Mouse (Mus musculus) lung, postnatal 0 days (tissue): ENCODE data around the gene Lin54. TPM values are rescaled to one million over a fixed set of nuclear protein-coding genes. Genes with fewer than 3 reads are reported as not detected.

Experiments used
- ATAC-seq: fragments of 200-750 bp; cut with Nextera tagmentation; 2 replicates; pipeline ENCODE4 v1.8.0; 2017; ENCODE audit warnings: moderate library complexity
- DNase-seq: peaks from one replicate; pipeline ENCODE4 v3.0.0-alpha.2; 2016; ENCODE audit warnings: low spot score
- H3K27ac ChIP-seq: fragments of 300-500 bp; sonication (generic); 2 replicates; pipeline ENCODE4 v1.5.1; 2014; ENCODE audit warnings: antibody characterized with exemption, mild to moderate bottlenecking, low read length, mixed read lengths
- H3K27me3 ChIP-seq: fragments of 300-500 bp; sonication (generic); replicated peaks from 2 replicates; pipeline ENCODE4 v1.6.1; 2014; ENCODE audit warnings: low read length, mixed read lengths; ENCODE audit not compliant: insufficient read depth
- H3K36me3 ChIP-seq: fragments of 300-500 bp; sonication (generic); 2 replicates; pipeline ENCODE4 v1.6.1; 2014; ENCODE audit warnings: low read length, mixed read lengths; ENCODE audit not compliant: insufficient read depth
- H3K4me1 ChIP-seq: fragments of 300-500 bp; sonication (generic); 2 replicates; pipeline ENCODE4 v1.6.1; 2014; ENCODE audit warnings: antibody characterized with exemption, low read depth, low read length, mixed read lengths; ENCODE audit not compliant: insufficient read depth
- H3K4me2 ChIP-seq: fragments of 300-500 bp; sonication (generic); replicated peaks from 2 replicates; pipeline ENCODE4 v1.6.1; 2014; ENCODE audit warnings: low read depth, mild to moderate bottlenecking, low read length, moderate library complexity, mixed read lengths
- H3K4me3 ChIP-seq: fragments of 300-500 bp; sonication (generic); 2 replicates; pipeline ENCODE4 v1.5.1; 2014; ENCODE audit warnings: low read depth, low read length
- H3K9ac ChIP-seq: fragments of 300-500 bp; sonication (generic); replicated peaks from 2 replicates; pipeline ENCODE4 v1.6.1; 2014; ENCODE audit warnings: low read depth, mild to moderate bottlenecking
- H3K9me3 ChIP-seq: fragments of 300-500 bp; sonication (generic); 2 replicates; pipeline ENCODE4 v1.6.1; 2016; ENCODE audit warnings: low read length, mixed read lengths
- CTCF ChIP-seq: IDR thresholded peaks from 2 replicates; pipeline ENCODE4 v1.5.1; 2016; ENCODE audit warnings: antibody characterized with exemption, mild to moderate bottlenecking
- EP300 ChIP-seq: IDR thresholded peaks from 2 replicates; pipeline ENCODE4 v1.6.1; 2016; ENCODE audit warnings: antibody characterized with exemption, mild to moderate bottlenecking, control low read depth
- WGBS: fragments of 180-500 bp; shearing (Covaris S2); extraction: QIAGEN DNeasy Blood & Tissue Kit; methylation state at CpG from one replicate; pipeline ENCODE4 v1.1.7; 2014; 5-methylcytosine and 5-hydroxymethylcytosine counted together
- polyA plus RNA-seq: library from polyadenylated mRNA; unstranded; fragments of >200 nt; fragmentation: Nextera tagmentation; extraction: Ambion mirVana; gene quantifications from 2 replicates; pipeline ENCODE4 v1.2.1, GENCODE M21; 2015

Gene Lin54
- polyA plus RNA-seq, 1 experiment from 2014 or later: 5.9 TPM

GRCm38 (mm10) chr5:100519027-100519411 lies 18.6 kb upstream of the Lin54 start:
- WGBS: 5% methylated on average over 5 of the region's 5 CpGs
- DNase-seq (no peak), ATAC-seq (no peak)
- Histone ChIP-seq H3K9ac (peak overlapping the region; percentile 80), H3K36me3 (no peaks in the 10 kb centered on the region), H3K9me3 (no peaks in the 10 kb centered on the region), H3K4me3 (peak overlapping the region; percentile 81), H3K27ac (peak overlapping the region; percentile 82; the same call in 1 of the 2 replicates), H3K4me2 (peak overlapping the region; percentile 63), H3K27me3 (no peaks in the 10 kb centered on the region), H3K4me1 (peaks cover 7% of the 10 kb centered on the region; the same call in 1 of the 2 replicates)
- no peak for TF ChIP-seq EP300
- TF ChIP-seq CTCF: no peak

DNA sequence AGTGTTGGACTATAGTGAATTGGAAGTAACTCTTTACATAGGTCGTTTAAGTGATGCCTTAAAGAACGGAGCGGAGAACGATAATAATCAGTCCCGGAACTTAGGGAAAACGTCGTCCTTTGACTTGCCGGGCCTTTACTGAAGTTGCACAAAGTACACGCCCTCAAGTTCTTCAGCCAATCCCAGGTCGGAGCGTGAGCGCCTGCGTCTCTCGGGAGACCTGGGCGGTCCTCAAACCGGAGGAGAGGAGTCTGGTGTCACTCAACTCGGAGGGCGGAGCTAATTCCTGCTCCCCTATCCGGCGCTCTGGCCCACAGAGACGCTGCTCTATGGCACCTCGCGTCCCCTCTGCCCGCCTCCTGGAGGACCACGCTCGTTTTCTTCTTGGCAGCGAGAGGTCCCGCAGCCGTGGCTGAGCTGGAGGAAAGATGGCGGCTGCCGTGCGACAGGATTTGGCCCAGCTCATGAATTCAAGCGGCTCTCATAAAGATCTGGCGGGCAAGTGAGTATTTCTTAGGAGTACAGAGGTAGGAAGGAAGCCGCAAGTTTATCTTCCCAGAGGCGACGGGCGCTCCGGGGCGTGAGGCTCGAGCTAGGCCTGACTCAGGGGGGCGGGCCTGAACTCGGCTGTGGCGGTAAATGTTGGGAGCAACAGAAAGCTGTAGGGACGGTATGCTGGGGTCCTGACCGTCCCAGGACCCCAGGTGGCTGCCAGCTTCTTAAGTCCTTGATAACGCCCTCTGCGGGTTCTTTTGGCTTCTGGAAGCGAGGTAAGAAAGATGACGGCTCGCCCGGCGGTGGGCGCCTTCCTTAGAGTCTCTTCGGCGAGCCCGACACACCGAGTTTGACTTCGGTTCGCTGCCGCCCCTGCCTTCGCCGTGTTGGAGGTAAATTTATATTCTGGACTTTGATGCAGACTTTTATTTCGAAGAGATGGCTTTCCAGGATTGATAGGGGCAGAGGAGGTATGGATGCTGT lies 17.9 kb upstream of the Lin54 start, which contains the start of gene Cops4:
Gene Cops4, plus strand, starts transcription at position 261 of the 978 bp plus-strand sequence.
- under 1% methylated on average over 61 of the region's 64 CpGs for WGBS
- Histone ChIP-seq H3K9me3 (no peaks in the 10 kb centered on the region), H3K4me2 (peak within 1 kb of the TSS; percentile 63), H3K4me1 (peaks cover 7% of the 10 kb centered on the region; the same call in 1 of the 2 replicates), H3K27ac (peak within 1 kb of the TSS; percentile 82), H3K36me3 (no peaks in the 10 kb centered on the region), H3K4me3 (peak within 1 kb of the TSS; percentile 81), H3K9ac (peak within 1 kb of the TSS; percentile 80), H3K27me3 (no peaks in the 10 kb centered on the region)
- DNase-seq (peak; percentile 100), ATAC-seq (peak; percentile 100)
- TF ChIP-seq EP300 (peak; percentile 68), CTCF (peak; percentile 44)

GRCm38 (mm10) chr5:100512576-100512975 lies 12.1 kb upstream of the Lin54 start:
- no peak overlapping the region for H3K4me2 ChIP-seq
- H3K27ac ChIP-seq: no peak overlapping the region
- no peak overlapping the region for H3K4me3 ChIP-seq
- DNase-seq (no peak), ATAC-seq (no peak)
- H3K9ac ChIP-seq: no peak overlapping the region
- H3K9me3 ChIP-seq: no peaks in the 10 kb centered on the region
- TF ChIP-seq CTCF: no peak
- TF ChIP-seq EP300: no peak
- no peaks in the 10 kb centered on the region for H3K4me1 ChIP-seq
- H3K27me3 ChIP-seq: no peaks in the 10 kb centered on the region
- no peaks in the 10 kb centered on the region for H3K36me3 ChIP-seq

- TF ChIP-seq CTCF (no peak), EP300 (no peak)
- Histone ChIP-seq H3K9me3 (no peaks in the 10 kb centered on the region), H3K9ac (no peak overlapping the region), H3K4me3 (no peak overlapping the region), H3K4me1 (no peaks in the 10 kb centered on the region), H3K36me3 (no peaks in the 10 kb centered on the region), H3K4me2 (no peak overlapping the region), H3K27me3 (no peaks in the 10 kb centered on the region), H3K27ac (no peak overlapping the region)
- ATAC-seq (peak; percentile 47; the same call in 1 of the 2 replicates), DNase-seq (peak; percentile 24)
- WGBS: 49% methylated on average over 11 of the region's 11 CpGs
Measured at GRCm38 (mm10) chr5:100509247-100509646, 8.8 kb upstream of the Lin54 start.

DNA sequence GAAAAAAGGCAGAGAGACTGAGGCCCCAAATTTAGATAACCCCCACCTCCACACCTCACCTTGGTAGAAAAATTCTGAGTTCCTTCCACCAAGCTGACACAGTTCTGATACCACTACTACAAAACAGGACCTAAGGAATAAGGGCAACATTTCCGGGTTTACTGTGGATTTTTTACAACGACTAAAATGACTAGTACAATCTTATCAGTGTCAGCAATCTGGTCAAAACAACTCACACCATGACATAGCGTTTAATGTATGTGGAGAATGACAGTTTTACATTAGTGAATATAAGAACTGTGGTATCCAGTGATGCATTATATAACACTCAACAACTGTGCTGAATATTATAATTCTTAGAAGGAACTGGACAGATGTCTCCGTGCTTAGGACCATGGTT lies 828 bp upstream of the Lin54 start:
- H3K4me1 ChIP-seq: peaks cover 3% of the 10 kb centered on the region; the same call in 1 of the 2 replicates
- 66% methylated on average over 4 of the region's 4 CpGs for WGBS
- no peaks in the 10 kb centered on the region for H3K36me3 ChIP-seq
- no peak overlapping the region for H3K9ac ChIP-seq
- no peak overlapping the region for H3K4me2 ChIP-seq
- no peaks in the 10 kb centered on the region for H3K27me3 ChIP-seq
- TF ChIP-seq EP300 (no peak), CTCF (no peak)
- no peak for DNase-seq
- H3K4me3 ChIP-seq: no peak overlapping the region
- no peak for ATAC-seq
- no peak overlapping the region for H3K27ac ChIP-seq
- no peaks in the 10 kb centered on the region for H3K9me3 ChIP-seq

GRCm38 (mm10) chr5:100499831-100500304 lies 571 bp downstream of the Lin54 start:
- H3K4me1 ChIP-seq: peaks cover 3% of the 10 kb centered on the region; the same call in 1 of the 2 replicates
- ATAC-seq (peak; percentile 10), DNase-seq (peak; percentile 45)
- H3K27me3 ChIP-seq: no peaks in the 10 kb centered on the region
- peak overlapping the region; percentile 91 for H3K4me2 ChIP-seq
- H3K9ac ChIP-seq: peak overlapping the region; percentile 36
- peak overlapping the region; percentile 56 for H3K4me3 ChIP-seq
- no peaks in the 10 kb centered on the region for H3K9me3 ChIP-seq
- WGBS: 2% methylated on average over 27 of the region's 41 CpGs
- TF ChIP-seq CTCF (0 out of 2 replicates have a peak, but pooled peaks have one; percentile 7), EP300 (no peak)
- no peaks in the 10 kb centered on the region for H3K36me3 ChIP-seq
- H3K27ac ChIP-seq: peak overlapping the region; percentile 69
